Mouse (Mus musculus) testis, adult 2 months (tissue): ENCODE data around the gene Vmn1r43.

Experiments
- CTCF ChIP-seq: fragments of 200-500 bp; IDR thresholded peaks from 2 replicates; pipeline ENCODE4 v1.5.1; 2012; ENCODE audit warnings: low read depth, mild to moderate bottlenecking, inconsistent platforms, low read length, moderate library complexity; ENCODE audit not compliant: control insufficient read depth, insufficient read depth, insufficient replicate concordance
- POLR2A ChIP-seq: fragments of 200-500 bp; IDR thresholded peaks from 2 replicates; pipeline ENCODE4 v1.6.1; 2012; ENCODE audit warnings: low read depth, mild to moderate bottlenecking, inconsistent platforms, low read length, moderate library complexity; ENCODE audit not compliant: control insufficient read depth

GRCm38 (mm10) chr6:89857552-89857951, 18.7 kb downstream of the Vmn1r43 start:
- TF ChIP-seq CTCF (no peak), POLR2A (no peak)
